Mouse (Mus musculus) hindbrain, embryonic 14.5 days (tissue): ENCODE measurements around the gene Wwox. TPM values are rescaled to one million over a fixed set of nuclear protein-coding genes. Genes with fewer than 3 reads are reported as not detected.

Experiments
- ATAC-seq: fragments of 200-750 bp; cut with Nextera tagmentation; 2 replicates; pipeline ENCODE4 v1.8.0; 2017; ENCODE audit warnings: moderate number of reproducible peaks, mild to moderate bottlenecking, moderate TSS enrichment, moderate library complexity; ENCODE audit not compliant: low FRiP score
- DNase-seq: peaks from one replicate; pipeline ENCODE4 v3.0.0-alpha.2; 2015; ENCODE audit warnings: low spot score
- H3K27ac ChIP-seq: fragments of 300-500 bp; sonication (generic); 2 replicates; pipeline ENCODE4 v1.5.1; 2014; ENCODE audit warnings: mild to moderate bottlenecking, moderate library complexity
- H3K27me3 ChIP-seq: fragments of 300-500 bp; sonication (generic); 2 replicates; pipeline ENCODE4 v1.6.1; 2014; ENCODE audit warnings: mild to moderate bottlenecking, low read length, mixed read lengths; ENCODE audit not compliant: control insufficient read depth, insufficient read depth
- H3K36me3 ChIP-seq: fragments of 300-500 bp; sonication (generic); replicated peaks from 2 replicates; pipeline ENCODE4 v1.6.1; 2014; ENCODE audit not compliant: control insufficient read depth, insufficient read depth
- H3K4me1 ChIP-seq: fragments of 300-500 bp; sonication (generic); replicated peaks from 2 replicates; pipeline ENCODE4 v1.6.1; 2014; ENCODE audit warnings: antibody characterized with exemption, low read length, mixed read lengths; ENCODE audit not compliant: control insufficient read depth, insufficient read depth
- H3K4me2 ChIP-seq: fragments of 300-500 bp; sonication (generic); replicated peaks from 2 replicates; pipeline ENCODE4 v1.6.1; 2014; ENCODE audit warnings: mild to moderate bottlenecking, moderate library complexity
- H3K4me3 ChIP-seq: fragments of 300-500 bp; sonication (generic); replicated peaks from 2 replicates; pipeline ENCODE4 v1.5.1; 2014; ENCODE audit warnings: mild to moderate bottlenecking, low read length
- H3K9ac ChIP-seq: fragments of 300-500 bp; sonication (generic); 2 replicates; pipeline ENCODE4 v1.6.1; 2014
- H3K9me3 ChIP-seq: fragments of 300-500 bp; sonication (generic); 2 replicates; pipeline ENCODE4 v1.6.1; 2016; ENCODE audit warnings: low read length; ENCODE audit not compliant: control insufficient read depth
- WGBS: fragments of 180-500 bp; shearing (Covaris S2); extraction: QIAGEN DNeasy Blood & Tissue Kit; methylation state at CpG from one replicate; pipeline ENCODE4 v1.1.7; 2014; 5-methylcytosine and 5-hydroxymethylcytosine counted together
- polyA plus RNA-seq: library from polyadenylated mRNA; unstranded; fragments of >200 nt; fragmentation: Nextera tagmentation; extraction: Ambion mirVana; gene quantifications from 2 replicates; pipeline ENCODE4 v1.2.1, GENCODE M21; 2014

Gene Wwox
- polyA plus RNA-seq, 1 experiment from 2014 or later, result 12.7 TPM

DNA sequence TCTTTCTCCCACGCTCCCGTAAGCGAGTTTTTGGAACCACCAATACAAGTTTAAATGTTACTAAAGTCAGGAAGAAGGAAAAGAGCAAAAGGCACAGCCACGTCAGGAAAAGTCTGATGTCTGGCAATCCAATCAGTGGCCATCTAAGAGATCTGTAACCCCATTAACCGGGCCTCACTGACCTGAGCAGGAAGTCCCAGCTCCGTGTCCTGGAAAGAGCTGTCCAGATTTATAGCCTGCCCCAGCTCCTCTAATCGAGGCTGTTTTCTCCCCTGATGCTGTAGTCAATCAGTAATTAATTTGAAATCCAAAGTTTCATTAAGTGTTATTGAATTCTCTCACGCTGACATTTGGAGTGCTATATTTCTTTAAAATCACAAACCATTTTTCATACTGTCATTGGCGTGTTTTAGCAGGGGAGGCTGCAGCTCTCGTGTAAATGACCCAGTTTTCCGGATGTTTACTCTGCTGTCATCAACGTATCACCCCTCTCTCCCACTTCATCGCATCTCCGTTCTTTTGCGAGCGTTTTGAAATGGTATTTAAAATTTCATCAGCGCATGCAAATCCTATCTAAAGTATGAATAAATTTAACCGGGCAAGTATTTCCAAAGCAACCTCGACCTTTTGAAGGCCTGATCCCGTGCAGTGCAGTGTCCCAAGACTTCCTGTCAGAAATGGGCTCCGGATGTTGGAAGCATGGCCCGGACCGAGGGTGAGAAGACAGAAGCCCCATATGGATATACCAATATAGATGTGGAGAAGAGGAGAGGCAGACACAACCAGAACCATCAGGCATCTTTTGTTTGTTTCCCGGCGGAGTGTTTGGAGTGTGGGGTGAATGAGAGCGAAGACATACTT is 72.8 kb downstream of the Wwox start:
- 81% methylated on average over 26 of the region's 26 CpGs for WGBS

DNA sequence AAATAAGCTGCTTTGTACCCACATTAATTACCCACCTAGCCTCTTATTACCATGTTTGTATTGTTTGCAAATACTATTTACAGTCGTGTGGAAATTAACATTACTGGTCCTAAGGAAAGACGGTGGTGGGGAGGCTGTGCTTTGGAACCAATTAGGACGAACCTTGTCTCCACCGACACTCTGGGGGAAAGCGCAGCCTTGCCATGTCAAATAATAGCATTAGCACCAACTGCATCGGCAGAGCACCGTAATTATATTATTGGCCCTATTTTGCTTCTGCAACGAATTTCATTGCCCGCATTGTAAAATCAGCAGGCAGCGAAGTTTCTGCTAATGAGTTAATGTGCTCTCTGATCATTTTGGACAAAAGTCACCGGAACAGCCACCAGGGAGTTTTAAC is 75.2 kb downstream of the Wwox start:
- H3K9ac ChIP-seq, result no peak overlapping the region
- H3K4me1 ChIP-seq, result no peaks in the 10 kb centered on the region; the same call in 1 of the 2 replicates
- H3K4me2 ChIP-seq, result no peak overlapping the region
- no peaks in the 10 kb centered on the region for H3K36me3 ChIP-seq
- 33% methylated on average over 11 of the region's 11 CpGs for WGBS
- no peaks in the 10 kb centered on the region for H3K27me3 ChIP-seq
- no peak for ATAC-seq
- DNase-seq, result peak; percentile 28
- H3K9me3 ChIP-seq, result no peaks in the 10 kb centered on the region
- H3K27ac ChIP-seq, result no peak overlapping the region; the same call in 1 of the 2 replicates
- H3K4me3 ChIP-seq, result no peak overlapping the region

More for the DNA sequence above, 72.8 kb downstream of the Wwox start:
- Histone ChIP-seq H3K27me3 (no peaks in the 10 kb centered on the region), H3K27ac (no peak overlapping the region), H3K4me3 (no peak overlapping the region), H3K4me1 (no peaks in the 10 kb centered on the region; the same call in 1 of the 2 replicates), H3K4me2 (no peak overlapping the region), H3K36me3 (no peaks in the 10 kb centered on the region), H3K9me3 (no peaks in the 10 kb centered on the region), H3K9ac (no peak overlapping the region)
- DNase-seq (no peak), ATAC-seq (no peak)

DNA sequence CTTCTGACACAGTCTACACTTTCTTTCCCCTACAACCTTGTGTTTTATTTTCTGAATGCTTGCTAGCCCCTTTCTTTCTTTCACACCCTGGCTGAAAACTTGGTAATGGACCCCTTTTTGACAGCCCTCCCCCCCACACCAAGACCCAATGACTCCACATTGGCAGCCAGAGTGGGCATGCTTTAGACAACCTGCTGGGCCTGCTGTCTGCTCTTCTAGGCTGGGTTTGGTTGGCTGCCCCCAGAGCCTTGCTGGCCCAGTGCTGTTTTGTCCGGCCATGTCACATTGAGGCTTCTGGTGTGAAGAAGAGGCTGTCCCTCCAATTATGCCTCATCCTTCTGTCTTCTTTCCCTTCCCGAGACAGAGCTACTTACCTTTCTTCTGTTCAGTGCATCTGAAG is 83.6 kb downstream of the Wwox start:
- H3K4me1 ChIP-seq, result peaks cover 21% of the 10 kb centered on the region
- ATAC-seq, result no peak
- H3K9ac ChIP-seq, result no peak overlapping the region
- H3K36me3 ChIP-seq, result no peaks in the 10 kb centered on the region
- no peak for DNase-seq
- no peak overlapping the region for H3K4me2 ChIP-seq
- WGBS, result 69% methylated on average over 2 of the region's 2 CpGs
- H3K4me3 ChIP-seq, result no peak overlapping the region
- no peak overlapping the region for H3K27ac ChIP-seq
- H3K27me3 ChIP-seq, result no peaks in the 10 kb centered on the region
- H3K9me3 ChIP-seq, result no peaks in the 10 kb centered on the region

DNA sequence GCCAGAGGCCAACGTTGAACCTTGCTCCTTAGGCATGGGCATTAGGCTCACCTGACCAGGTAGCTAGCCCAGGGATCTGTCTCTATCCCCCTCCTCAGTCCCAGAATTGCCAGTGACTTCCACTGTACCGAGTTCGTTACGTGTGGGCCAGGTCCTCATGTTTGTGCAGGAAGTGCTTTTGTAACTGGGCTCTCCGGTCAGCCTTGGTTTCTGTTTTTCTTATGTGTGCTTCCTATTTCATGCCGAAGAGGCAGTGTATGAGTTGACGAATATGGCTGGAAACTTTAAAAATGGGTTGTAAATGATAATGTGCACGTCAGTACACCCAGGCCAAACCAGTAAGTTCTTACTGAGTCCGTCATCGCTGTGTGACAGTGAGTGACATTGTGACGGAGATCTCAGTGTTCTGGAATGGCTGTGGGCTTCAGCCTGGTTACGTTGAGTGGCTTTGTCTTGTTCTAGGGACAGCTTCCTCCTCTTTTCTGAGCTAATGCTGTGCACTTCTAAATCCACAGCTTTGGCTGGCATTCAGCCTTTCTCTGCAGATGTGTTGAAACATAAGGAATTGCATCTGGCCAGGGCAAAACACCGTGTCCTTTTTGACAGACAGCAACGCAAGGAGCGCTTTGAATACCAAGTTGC is 87.3 kb downstream of the Wwox start:
- H3K36me3 ChIP-seq, result no peaks in the 10 kb centered on the region
- no peaks in the 10 kb centered on the region for H3K27me3 ChIP-seq
- DNase-seq, result no peak
- no peak overlapping the region for H3K27ac ChIP-seq
- no peaks in the 10 kb centered on the region for H3K9me3 ChIP-seq
- ATAC-seq, result no peak
- H3K4me1 ChIP-seq, result peaks cover 22% of the 10 kb centered on the region
- no peak overlapping the region for H3K9ac ChIP-seq
- no peak overlapping the region for H3K4me3 ChIP-seq
- no peak overlapping the region for H3K4me2 ChIP-seq
- 77% methylated on average over 15 of the region's 15 CpGs for WGBS

DNA sequence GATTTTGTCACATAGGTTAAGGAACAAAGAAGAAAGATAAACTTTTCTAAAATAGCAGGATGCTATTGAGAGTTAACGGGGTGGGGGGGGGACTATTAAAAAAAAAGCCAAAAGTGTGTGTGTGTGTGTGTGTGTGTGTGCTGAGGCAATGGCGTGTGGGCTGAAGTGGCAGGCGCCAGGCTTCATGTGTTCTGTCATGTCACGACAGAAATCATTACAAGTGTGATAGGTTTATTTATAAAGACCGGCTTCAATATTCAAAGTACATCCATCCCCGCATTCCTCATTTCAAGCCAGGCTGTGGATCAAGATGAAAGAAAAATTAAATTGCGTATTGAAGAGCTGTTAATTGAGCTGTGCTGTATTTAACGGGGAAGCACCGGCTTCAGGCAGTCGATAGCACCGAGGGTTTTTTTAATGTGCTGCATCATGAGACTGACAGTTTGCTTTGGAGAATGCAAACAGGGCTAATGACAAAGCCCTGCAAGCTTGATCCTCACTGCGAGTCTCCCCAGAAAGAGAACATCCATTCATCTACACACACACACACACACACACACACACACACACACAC is 88.3 kb downstream of the Wwox start:
- Histone ChIP-seq H3K36me3 (no peaks in the 10 kb centered on the region), H3K27ac (no peak overlapping the region), H3K4me2 (no peak overlapping the region; the same call in 1 of the 2 replicates), H3K9ac (no peak overlapping the region), H3K27me3 (no peaks in the 10 kb centered on the region), H3K4me1 (peaks cover 16% of the 10 kb centered on the region), H3K4me3 (no peak overlapping the region), H3K9me3 (no peaks in the 10 kb centered on the region)
- DNase-seq (peak; percentile 47), ATAC-seq (no peak)
- 34% methylated on average over 12 of the region's 12 CpGs for WGBS

DNA sequence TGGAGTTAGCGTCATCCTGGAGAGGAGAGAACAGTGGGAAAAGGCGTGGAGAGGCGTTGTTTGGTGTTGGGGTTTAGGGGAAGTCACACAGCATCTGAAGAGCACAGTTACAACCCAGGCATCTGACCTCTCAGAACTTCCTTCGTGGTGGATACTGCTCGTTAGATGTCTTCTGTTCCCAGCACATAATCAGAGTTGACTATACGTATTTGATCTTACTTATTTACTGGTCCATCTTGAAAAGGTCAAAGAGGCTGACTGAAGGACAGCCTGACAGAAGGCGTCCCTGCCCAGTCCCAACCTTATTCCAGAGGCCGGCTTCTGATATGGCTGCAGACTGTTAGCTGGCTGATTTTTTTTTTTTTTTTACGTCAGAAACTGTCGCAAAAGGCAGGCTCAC is 90.1 kb downstream of the Wwox start:
- H3K36me3 ChIP-seq, result no peaks in the 10 kb centered on the region
- H3K4me1 ChIP-seq, result peaks cover 16% of the 10 kb centered on the region
- no peak overlapping the region for H3K4me2 ChIP-seq
- DNase-seq (no peak), ATAC-seq (no peak)
- H3K9ac ChIP-seq, result no peak overlapping the region
- 87% methylated on average over 10 of the region's 10 CpGs for WGBS
- H3K27ac ChIP-seq, result no peak overlapping the region
- no peaks in the 10 kb centered on the region for H3K27me3 ChIP-seq
- no peak overlapping the region for H3K4me3 ChIP-seq
- no peaks in the 10 kb centered on the region for H3K9me3 ChIP-seq

DNA sequence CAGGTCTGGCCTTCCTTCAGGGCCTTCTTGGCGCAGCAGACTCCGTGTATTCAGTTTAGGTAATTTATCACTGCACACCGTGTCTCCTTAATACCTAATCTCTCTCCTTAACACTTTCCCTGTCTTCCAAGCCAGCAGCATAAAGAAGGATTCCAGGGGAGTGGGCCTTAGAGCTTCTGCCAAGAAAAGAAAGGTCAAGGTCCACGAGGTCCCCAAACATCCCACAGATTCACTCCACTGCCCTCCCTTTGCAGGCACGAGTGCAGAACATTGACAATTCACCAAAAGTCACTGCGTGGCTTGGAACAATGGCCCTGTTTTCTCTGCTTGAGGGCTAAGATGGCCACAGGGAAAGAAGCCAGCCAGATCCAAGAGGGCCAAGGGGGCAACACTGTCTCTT is 96.7 kb downstream of the Wwox start:
- Histone ChIP-seq H3K4me2 (no peak overlapping the region), H3K9ac (no peak overlapping the region), H3K9me3 (no peaks in the 10 kb centered on the region), H3K36me3 (no peaks in the 10 kb centered on the region), H3K4me3 (no peak overlapping the region), H3K4me1 (0 out of 2 replicates have a peak, but pooled peaks cover 4% of the 10 kb centered on the region), H3K27ac (no peak overlapping the region), H3K27me3 (no peaks in the 10 kb centered on the region)
- DNase-seq (no peak), ATAC-seq (no peak)
- WGBS, result 31% methylated on average over 6 of the region's 6 CpGs

DNA sequence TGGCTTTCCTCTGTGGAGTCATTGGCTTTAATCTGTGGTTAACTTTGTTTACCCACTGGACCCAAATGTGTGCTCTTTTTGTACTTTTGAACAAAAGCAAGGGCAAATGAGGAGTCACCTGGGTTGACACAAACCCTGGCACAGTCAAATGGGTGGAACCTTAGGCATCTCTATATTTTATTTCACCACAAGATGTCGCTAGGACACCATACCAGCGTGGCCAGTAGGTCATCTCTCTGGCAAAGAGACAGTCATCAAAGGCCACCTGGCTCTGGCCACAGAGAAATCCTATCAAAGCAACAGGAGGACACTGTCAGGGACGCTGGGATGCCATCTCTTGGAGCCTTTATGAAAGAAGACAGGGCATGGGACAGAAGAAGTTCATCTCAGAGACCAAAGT is 101.7 kb downstream of the Wwox start:
- WGBS, result 6% methylated on average over 3 of the region's 3 CpGs
- no peak overlapping the region for H3K27ac ChIP-seq
- no peaks in the 10 kb centered on the region for H3K9me3 ChIP-seq
- no peak overlapping the region for H3K9ac ChIP-seq
- no peak overlapping the region for H3K4me3 ChIP-seq
- no peak overlapping the region for H3K4me2 ChIP-seq
- no peaks in the 10 kb centered on the region for H3K36me3 ChIP-seq
- DNase-seq (peak; percentile 77), ATAC-seq (no peak)
- no peaks in the 10 kb centered on the region for H3K27me3 ChIP-seq
- H3K4me1 ChIP-seq, result 0 out of 2 replicates have a peak, but pooled peaks cover 2% of the 10 kb centered on the region

DNA sequence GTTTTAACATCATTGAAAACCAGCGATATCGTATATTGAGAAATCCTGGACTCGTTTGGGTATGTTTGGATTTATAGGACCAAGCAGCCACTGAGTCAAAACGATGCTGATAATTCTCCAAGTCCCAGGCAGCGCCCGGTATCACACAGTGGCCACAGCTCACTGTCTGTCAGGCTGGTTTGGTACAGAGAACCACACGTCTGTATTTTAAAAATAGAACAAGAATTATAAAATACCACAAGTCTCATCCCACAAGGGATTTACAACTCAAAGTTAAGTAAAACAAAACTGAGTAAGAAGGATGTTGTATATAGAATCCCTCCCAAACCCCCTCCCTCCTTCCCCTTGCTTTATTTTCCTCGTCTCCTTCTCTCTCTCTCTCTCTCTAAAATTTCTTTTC is 108.9 kb downstream of the Wwox start:
- Histone ChIP-seq H3K4me3 (no peak overlapping the region), H3K4me1 (0 out of 2 replicates have a peak, but pooled peaks cover 3% of the 10 kb centered on the region), H3K27ac (no peak overlapping the region), H3K9me3 (no peaks in the 10 kb centered on the region), H3K27me3 (no peaks in the 10 kb centered on the region), H3K36me3 (no peaks in the 10 kb centered on the region), H3K9ac (no peak overlapping the region), H3K4me2 (no peak overlapping the region)
- WGBS, result 79% methylated on average over 8 of the region's 8 CpGs
- ATAC-seq, result no peak
- no peak for DNase-seq
